Mouse (Mus musculus): Measurements from ENCODE around the gene Myo16.

DNA sequence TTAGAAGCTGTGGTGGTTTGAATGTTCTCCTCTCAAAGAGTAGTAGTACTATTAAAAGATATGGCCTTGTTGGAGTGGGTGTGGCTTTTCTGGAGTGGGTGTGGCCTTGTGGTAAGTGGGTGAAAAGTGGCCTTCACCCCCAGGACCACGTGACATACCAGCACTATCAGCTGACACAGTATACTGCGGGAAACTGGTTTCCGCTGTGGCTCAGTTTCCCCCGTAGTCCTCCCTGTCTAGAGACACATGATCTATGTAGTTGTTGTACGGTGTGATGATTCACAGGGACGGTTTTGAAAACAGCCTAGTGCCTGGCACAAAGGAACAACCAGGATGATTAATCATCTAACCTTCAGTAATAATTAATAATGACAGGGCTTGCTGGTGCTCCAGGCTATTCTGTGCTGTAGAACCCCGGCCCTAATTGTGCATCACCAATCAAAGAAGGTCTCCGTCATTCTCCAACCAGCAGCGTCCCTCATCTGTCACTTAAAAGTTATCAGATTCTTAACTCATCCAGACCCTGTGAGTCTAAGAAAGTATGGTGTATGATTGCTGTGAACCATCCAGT, 524.2 kb downstream of the Myo16 start:
- TF ChIP-seq CTCF (IDR thresholded peaks at IDR 0.05; ENCODE audit: control insufficient read depth, insufficient read depth, insufficient replicate concordance, low read depth, low read length) (no peak), POLR2A (IDR thresholded peaks at IDR 0.05; ENCODE audit: control insufficient read depth, low read depth, low read length) (no peak)

Data from testis, adult 2 months (tissue).